Mouse (Mus musculus): Measurements from ENCODE around the gene Gm21970. TPM values are rescaled to one million over a fixed set of nuclear protein-coding genes. Genes with fewer than 3 reads are reported as not detected.

Gene Gm21970
- polyA plus RNA-seq, 1 experiment from 2014 or later = not detected

- ATAC-seq (ENCODE audit: insufficient read depth, low FRiP score, low read depth) = no peak
- Histone ChIP-seq H3K27me3 (replicated peaks) (peaks cover 3% of the 10 kb centered on the region; the same call in 1 of the 2 replicates), H3K4me2 (no peak overlapping the region), H3K4me3 (replicated peaks) (no peak overlapping the region), H3K4me1 (peaks cover 3% of the 10 kb centered on the region; the same call in 1 of the 2 replicates), H3K27ac (no peak overlapping the region), H3K9ac (no peak overlapping the region), H3K36me3 (no peaks in the 10 kb centered on the region), H3K9me3 (no peaks in the 10 kb centered on the region)
- WGBS = 75% methylated on average over 10 of the region's 10 CpGs
Measured at GRCm38 (mm10) chr16:91356760-91357525, 34.6 kb upstream of the Gm21970 start.

- H3K4me3 ChIP-seq (replicated peaks) = no peak overlapping the region
- H3K9ac ChIP-seq = no peak overlapping the region
- no peak overlapping the region for H3K27ac ChIP-seq
- no peaks in the 10 kb centered on the region for H3K36me3 ChIP-seq
- peaks cover 3% of the 10 kb centered on the region; the same call in 1 of the 2 replicates for H3K27me3 ChIP-seq (replicated peaks)
- H3K4me2 ChIP-seq = no peak overlapping the region
- ATAC-seq (ENCODE audit: insufficient read depth, low FRiP score, low read depth) = no peak
- peaks cover 8% of the 10 kb centered on the region; the same call in 1 of the 2 replicates for H3K4me1 ChIP-seq
- 48% methylated on average over 10 of the region's 10 CpGs for WGBS
- H3K9me3 ChIP-seq = no peaks in the 10 kb centered on the region
Measured at GRCm38 (mm10) chr16:91357526-91357900, 34.0 kb upstream of the Gm21970 start.

- Histone ChIP-seq H3K27ac (no peak overlapping the region), H3K36me3 (no peaks in the 10 kb centered on the region), H3K27me3 (replicated peaks) (0 out of 2 replicates have a peak, but pooled peaks cover 3% of the 10 kb centered on the region), H3K4me2 (no peak overlapping the region), H3K4me3 (replicated peaks) (no peak overlapping the region), H3K4me1 (peaks cover 12% of the 10 kb centered on the region), H3K9me3 (no peaks in the 10 kb centered on the region), H3K9ac (no peak overlapping the region)
- 37% methylated on average over 8 of the region's 8 CpGs for WGBS
- ATAC-seq (ENCODE audit: insufficient read depth, low FRiP score, low read depth) = no peak
Measured at GRCm38 (mm10) chr16:91358555-91358954, 33.0 kb upstream of the Gm21970 start.

- Histone ChIP-seq H3K9me3 (no peaks in the 10 kb centered on the region), H3K27ac (no peak overlapping the region), H3K4me1 (peaks cover 12% of the 10 kb centered on the region), H3K4me2 (no peak overlapping the region), H3K4me3 (replicated peaks) (no peak overlapping the region), H3K9ac (no peak overlapping the region), H3K36me3 (no peaks in the 10 kb centered on the region), H3K27me3 (replicated peaks) (0 out of 2 replicates have a peak, but pooled peaks cover 3% of the 10 kb centered on the region)
- WGBS = 90% methylated on average over 13 of the region's 13 CpGs
- ATAC-seq (ENCODE audit: insufficient read depth, low FRiP score, low read depth) = no peak
Measured at GRCm38 (mm10) chr16:91359531-91359930, 32.0 kb upstream of the Gm21970 start.

- 54% methylated on average over 3 of the region's 3 CpGs for WGBS
- Histone ChIP-seq H3K27me3 (replicated peaks) (0 out of 2 replicates have a peak, but pooled peaks cover 3% of the 10 kb centered on the region), H3K27ac (no peak overlapping the region), H3K4me2 (no peak overlapping the region), H3K9me3 (no peaks in the 10 kb centered on the region), H3K36me3 (no peaks in the 10 kb centered on the region), H3K9ac (no peak overlapping the region), H3K4me3 (replicated peaks) (no peak overlapping the region), H3K4me1 (peaks cover 12% of the 10 kb centered on the region)
- no peak for ATAC-seq (ENCODE audit: insufficient read depth, low FRiP score, low read depth)
Measured at GRCm38 (mm10) chr16:91360162-91360561, 31.4 kb upstream of the Gm21970 start.

GRCm38 (mm10) chr16:91362006-91362405, 29.5 kb upstream of the Gm21970 start:
- no peak overlapping the region for H3K4me3 ChIP-seq (replicated peaks)
- H3K4me2 ChIP-seq = no peak overlapping the region
- H3K36me3 ChIP-seq = no peaks in the 10 kb centered on the region
- H3K27ac ChIP-seq = 0 out of 2 replicates have a peak overlapping the region, but pooled peaks have one; percentile 69
- H3K9me3 ChIP-seq = no peaks in the 10 kb centered on the region
- WGBS = 43% methylated on average over 2 of the region's 2 CpGs
- no peak overlapping the region for H3K9ac ChIP-seq
- no peak for ATAC-seq (ENCODE audit: insufficient read depth, low FRiP score, low read depth)
- H3K27me3 ChIP-seq (replicated peaks) = 0 out of 2 replicates have a peak, but pooled peaks cover 3% of the 10 kb centered on the region
- peaks cover 12% of the 10 kb centered on the region for H3K4me1 ChIP-seq

- no peak for ATAC-seq (ENCODE audit: insufficient read depth, low FRiP score, low read depth)
- 0 out of 2 replicates have a peak overlapping the region, but pooled peaks have one; percentile 2 for H3K4me2 ChIP-seq
- 0 out of 2 replicates have a peak, but pooled peaks cover 2% of the 10 kb centered on the region for H3K27me3 ChIP-seq (replicated peaks)
- peak overlapping the region; percentile 69 for H3K27ac ChIP-seq
- 54% methylated on average over 12 of the region's 12 CpGs for WGBS
- no peak overlapping the region for H3K9ac ChIP-seq
- no peaks in the 10 kb centered on the region for H3K36me3 ChIP-seq
- H3K9me3 ChIP-seq = no peaks in the 10 kb centered on the region
- peaks cover 12% of the 10 kb centered on the region for H3K4me1 ChIP-seq
- H3K4me3 ChIP-seq (replicated peaks) = no peak overlapping the region
Measured at GRCm38 (mm10) chr16:91362616-91363272, 28.8 kb upstream of the Gm21970 start.

- Histone ChIP-seq H3K27ac (peak overlapping the region; percentile 69), H3K4me1 (peaks cover 12% of the 10 kb centered on the region), H3K4me3 (replicated peaks) (no peak overlapping the region), H3K27me3 (replicated peaks) (no peaks in the 10 kb centered on the region), H3K9me3 (no peaks in the 10 kb centered on the region), H3K4me2 (no peak overlapping the region), H3K9ac (no peak overlapping the region), H3K36me3 (no peaks in the 10 kb centered on the region)
- ATAC-seq (ENCODE audit: insufficient read depth, low FRiP score, low read depth) = no peak
- WGBS = 22% methylated on average over 3 of the region's 3 CpGs
Measured at GRCm38 (mm10) chr16:91363483-91363882, 28.0 kb upstream of the Gm21970 start.

- Histone ChIP-seq H3K27me3 (replicated peaks) (no peaks in the 10 kb centered on the region), H3K4me2 (no peak overlapping the region), H3K4me3 (replicated peaks) (no peak overlapping the region), H3K27ac (peak overlapping the region; percentile 61; the same call in 1 of the 2 replicates), H3K9ac (no peak overlapping the region), H3K36me3 (no peaks in the 10 kb centered on the region), H3K9me3 (no peaks in the 10 kb centered on the region), H3K4me1 (peaks cover 10% of the 10 kb centered on the region)
- no peak for ATAC-seq (ENCODE audit: insufficient read depth, low FRiP score, low read depth)
Measured at GRCm38 (mm10) chr16:91366567-91366966, 25.0 kb upstream of the Gm21970 start.

GRCm38 (mm10) chr16:91367066-91367465, 24.5 kb upstream of the Gm21970 start:
- H3K4me1 ChIP-seq = peaks cover 8% of the 10 kb centered on the region
- H3K9ac ChIP-seq = no peak overlapping the region
- no peaks in the 10 kb centered on the region for H3K36me3 ChIP-seq
- 77% methylated on average over 2 of the region's 2 CpGs for WGBS
- ATAC-seq (ENCODE audit: insufficient read depth, low FRiP score, low read depth) = no peak
- H3K4me2 ChIP-seq = no peak overlapping the region
- no peaks in the 10 kb centered on the region for H3K27me3 ChIP-seq (replicated peaks)
- H3K27ac ChIP-seq = 0 out of 2 replicates have a peak overlapping the region, but pooled peaks have one; percentile 61
- H3K4me3 ChIP-seq (replicated peaks) = no peak overlapping the region
- no peaks in the 10 kb centered on the region for H3K9me3 ChIP-seq

- H3K27ac ChIP-seq = peak within 1 kb of the TSS; percentile 94
- ATAC-seq (ENCODE audit: insufficient read depth, low FRiP score, low read depth) = peak; percentile 92
- H3K4me2 ChIP-seq = peak within 1 kb of the TSS; percentile 70
- H3K4me1 ChIP-seq = 0 out of 2 replicates have a peak, but pooled peaks cover 3% of the 10 kb centered on the region
- H3K27me3 ChIP-seq (replicated peaks) = no peaks in the 10 kb centered on the region
- H3K9me3 ChIP-seq = no peaks in the 10 kb centered on the region
- peak within 1 kb of the TSS; percentile 89 for H3K9ac ChIP-seq
- H3K4me3 ChIP-seq (replicated peaks) = peak within 1 kb of the TSS; percentile 99
- H3K36me3 ChIP-seq = no peaks in the 10 kb centered on the region
- WGBS = under 1% methylated on average over 62 of the region's 62 CpGs
Measured at GRCm38 (mm10) chr16:91372577-91373472, 18.7 kb upstream of the Gm21970 start, which contains the start of gene Ifnar2. TSS of gene Ifnar2 (plus strand) at chr16:91372783.
